Mouse (Mus musculus) kidney, adult 2 months (tissue): ENCODE measurements at regions not wholly inside any gene's neighbourhood (a gene's known extent, or its start where the extent isn't known, plus 50 kb on each side); places are given as distances from the start of the nearest gene placed in this dataset.

ENCODE experiments used
- DNase-seq: peaks from one replicate; pipeline ENCODE4 v3.0.0; 2021
- H3K27ac ChIP-seq: fragments of 200-500 bp; 2 replicates; pipeline ENCODE4 v1.5.1; 2012; ENCODE audit warnings: low read depth, low read length, control low read depth, inconsistent platforms; ENCODE audit not compliant: insufficient read depth
- H3K27me3 ChIP-seq: fragments of 200-500 bp; replicated peaks from 2 replicates; pipeline ENCODE4 v1.6.1; 2012; ENCODE audit warnings: mild to moderate bottlenecking, moderate library complexity, low read length, inconsistent platforms; ENCODE audit not compliant: control insufficient read depth, insufficient read depth
- H3K36me3 ChIP-seq: fragments of 200-500 bp; 2 replicates; pipeline ENCODE4 v1.6.1; 2012; ENCODE audit warnings: mild to moderate bottlenecking, moderate library complexity, low read length, inconsistent platforms; ENCODE audit not compliant: control insufficient read depth, insufficient read depth
- H3K4me1 ChIP-seq: fragments of 200-500 bp; 2 replicates; pipeline ENCODE4 v1.6.1; 2011; ENCODE audit warnings: low read length; ENCODE audit not compliant: control insufficient read depth, insufficient read depth
- H3K4me3 ChIP-seq: fragments of 200-500 bp; 2 replicates; pipeline ENCODE4 v1.5.1; 2011; ENCODE audit warnings: mild to moderate bottlenecking, low read depth, low read length, control low read depth; ENCODE audit not compliant: insufficient read depth
- CTCF ChIP-seq: fragments of 200-500 bp; conservative IDR thresholded peaks from 2 replicates; pipeline ENCODE4 v1.5.1; 2011; ENCODE audit warnings: low read depth, mild to moderate bottlenecking, control low read depth, low read length, moderate library complexity, mixed read lengths; ENCODE audit not compliant: insufficient read depth, insufficient read length
- POLR2A ChIP-seq: fragments of 200-500 bp; IDR thresholded peaks from one replicate; pipeline ENCODE4 v1.6.1; 2011; ENCODE audit warnings: low read depth, low read length, control low read depth
- WGBS: fragments of 180-500 bp; shearing (Covaris S2); methylation state at CpG from one replicate; pipeline ENCODE4 v1.1.7; 2018; 5-methylcytosine and 5-hydroxymethylcytosine counted together

DNA sequence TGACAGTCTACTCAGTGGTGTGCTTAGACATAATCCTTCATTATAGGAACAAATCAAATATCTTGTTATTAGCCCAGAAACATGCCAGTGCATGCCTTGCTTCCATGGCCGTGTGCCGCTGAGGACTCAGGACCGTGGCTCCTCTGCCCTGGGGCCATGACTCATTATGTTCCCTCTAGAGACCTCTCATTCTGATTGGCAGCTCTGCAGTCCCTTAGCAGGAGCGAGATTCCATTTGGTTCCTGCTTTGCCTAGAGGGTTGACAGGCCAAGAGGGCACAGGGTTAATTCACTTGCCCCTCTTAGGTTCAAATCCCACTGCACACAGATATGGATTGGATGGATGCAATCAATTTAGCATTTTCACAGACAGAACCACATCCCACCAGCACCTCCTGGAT, 112.6 kb upstream of the Rcn1 start:
- no peak overlapping the region for H3K4me3 ChIP-seq
- no peaks in the 10 kb centered on the region for H3K36me3 ChIP-seq
- no peaks in the 10 kb centered on the region for H3K27me3 ChIP-seq
- TF ChIP-seq CTCF = no peak
- TF ChIP-seq POLR2A = no peak
- no peak for DNase-seq
- WGBS = 77% methylated on average over 4 of the region's 4 CpGs
- H3K27ac ChIP-seq = no peak overlapping the region
- H3K4me1 ChIP-seq = no peaks in the 10 kb centered on the region

DNA sequence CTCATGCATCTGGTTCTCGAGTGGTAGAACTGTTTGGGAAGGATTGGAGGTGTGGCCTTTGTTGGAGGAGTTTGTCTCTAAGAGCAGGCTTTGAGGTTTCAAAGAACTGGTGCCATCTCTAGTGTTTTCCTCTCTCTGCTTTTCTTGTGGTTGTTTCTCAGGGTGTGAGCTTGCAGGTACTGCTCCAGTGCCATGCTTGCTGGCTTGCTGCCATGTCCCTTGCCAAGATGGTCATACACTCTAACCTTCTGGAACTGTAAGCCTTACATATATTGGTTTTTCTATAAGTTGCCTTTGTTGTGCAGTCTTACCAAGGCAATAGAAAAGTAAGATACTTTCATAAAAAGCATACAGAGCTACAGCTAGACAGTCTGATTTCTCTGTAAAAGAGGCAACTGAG, 115.1 kb upstream of the Rcn1 start:
- 69% methylated on average over 1 of the region's 1 CpGs for WGBS
- no peaks in the 10 kb centered on the region for H3K36me3 ChIP-seq

DNA sequence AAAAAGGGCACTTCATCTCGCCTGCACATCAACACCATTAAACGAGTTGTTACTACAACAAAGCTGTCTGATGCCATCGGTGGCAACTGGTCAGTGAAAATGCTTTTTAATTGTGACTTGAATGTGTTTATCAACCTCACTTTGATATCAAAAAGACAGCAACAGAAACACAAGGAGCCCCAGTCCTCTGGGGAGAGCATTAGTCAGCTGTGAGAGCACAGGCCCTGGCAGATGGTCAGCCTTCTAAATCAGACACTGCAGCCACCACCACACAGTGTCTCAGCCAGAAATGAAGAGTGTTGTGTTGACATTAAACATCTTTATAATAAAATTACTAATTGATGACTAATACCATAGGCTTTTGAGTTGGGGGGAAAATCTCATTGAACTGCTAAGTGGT, 115.8 kb upstream of the Rcn1 start:
- no peak for DNase-seq
- H3K27me3 ChIP-seq = no peaks in the 10 kb centered on the region
- TF ChIP-seq CTCF (no peak), POLR2A (no peak)
- no peak overlapping the region for H3K27ac ChIP-seq
- no peaks in the 10 kb centered on the region for H3K36me3 ChIP-seq
- WGBS = 78% methylated on average over 3 of the region's 3 CpGs
- no peaks in the 10 kb centered on the region for H3K4me1 ChIP-seq
- no peak overlapping the region for H3K4me3 ChIP-seq

More for the DNA sequence above, 115.1 kb upstream of the Rcn1 start:
- DNase-seq = no peak
- no peak overlapping the region for H3K27ac ChIP-seq
- H3K4me1 ChIP-seq = no peaks in the 10 kb centered on the region
- no peak overlapping the region for H3K4me3 ChIP-seq
- TF ChIP-seq POLR2A (no peak), CTCF (no peak)
- no peaks in the 10 kb centered on the region for H3K27me3 ChIP-seq

DNA sequence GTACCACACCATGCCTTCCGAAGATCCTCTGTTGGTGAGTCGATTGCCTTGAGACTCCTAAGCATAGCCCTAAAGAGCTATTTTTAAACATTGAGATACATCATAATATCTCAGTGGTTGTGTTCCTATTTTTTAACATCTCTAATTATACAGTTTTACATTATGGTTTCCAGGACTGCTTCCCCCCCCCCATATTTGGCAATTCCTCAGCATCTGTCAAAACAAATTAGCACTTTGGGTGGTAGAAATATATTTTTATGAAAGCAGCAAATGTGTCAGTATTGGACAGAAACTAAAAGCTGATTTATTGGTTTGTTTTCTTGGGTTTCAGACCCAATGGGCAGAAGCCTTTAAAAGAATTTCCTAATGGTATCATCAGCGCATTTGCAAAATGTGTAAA, 116.2 kb upstream of the Rcn1 start:
- TF ChIP-seq POLR2A = no peak
- no peak for TF ChIP-seq CTCF
- Histone ChIP-seq H3K36me3 (no peaks in the 10 kb centered on the region), H3K4me1 (no peaks in the 10 kb centered on the region), H3K27ac (no peak overlapping the region), H3K27me3 (no peaks in the 10 kb centered on the region), H3K4me3 (no peak overlapping the region)
- no peak for DNase-seq
- WGBS = 90% methylated on average over 3 of the region's 3 CpGs

- DNase-seq = no peak
- 50% methylated on average over 6 of the region's 6 CpGs for WGBS
- no peak overlapping the region for H3K4me3 ChIP-seq
- no peaks in the 10 kb centered on the region for H3K27me3 ChIP-seq
- no peaks in the 10 kb centered on the region for H3K36me3 ChIP-seq
- TF ChIP-seq POLR2A (no peak), CTCF (no peak)
- H3K4me1 ChIP-seq = no peaks in the 10 kb centered on the region
- no peak overlapping the region for H3K27ac ChIP-seq
Observed at GRCm38 (mm10) chr2:105516267-105517133, 117.4 kb upstream of the Rcn1 start.

- no peaks in the 10 kb centered on the region for H3K4me1 ChIP-seq
- no peak overlapping the region for H3K27ac ChIP-seq
- peak; percentile 63 for DNase-seq
- WGBS = 16% methylated on average over 4 of the region's 4 CpGs
- no peak for TF ChIP-seq POLR2A
- TF ChIP-seq CTCF = no peak
- H3K27me3 ChIP-seq = no peaks in the 10 kb centered on the region
- no peaks in the 10 kb centered on the region for H3K36me3 ChIP-seq
- no peak overlapping the region for H3K4me3 ChIP-seq
Observed at GRCm38 (mm10) chr2:105521841-105522240, 122.7 kb upstream of the Rcn1 start.

- WGBS = 30% methylated on average over 5 of the region's 5 CpGs
- no peaks in the 10 kb centered on the region for H3K27me3 ChIP-seq
- peak; percentile 11 for DNase-seq
- no peak overlapping the region for H3K4me3 ChIP-seq
- no peaks in the 10 kb centered on the region for H3K4me1 ChIP-seq
- no peaks in the 10 kb centered on the region for H3K36me3 ChIP-seq
- H3K27ac ChIP-seq = no peak overlapping the region
- TF ChIP-seq POLR2A = no peak
- TF ChIP-seq CTCF = peak; percentile 50
Observed at GRCm38 (mm10) chr2:105523297-105523802, 124.2 kb upstream of the Rcn1 start.
